Mouse (Mus musculus) telencephalon, adult 2 months (tissue): ENCODE results near the gene Tmem131.

Experiments used
- DNase-seq: peaks from one replicate; pipeline ENCODE4 v3.0.0-alpha.2; 2011; ENCODE audit warnings: low read depth, low spot score

The Tmem131 gene

DNA sequence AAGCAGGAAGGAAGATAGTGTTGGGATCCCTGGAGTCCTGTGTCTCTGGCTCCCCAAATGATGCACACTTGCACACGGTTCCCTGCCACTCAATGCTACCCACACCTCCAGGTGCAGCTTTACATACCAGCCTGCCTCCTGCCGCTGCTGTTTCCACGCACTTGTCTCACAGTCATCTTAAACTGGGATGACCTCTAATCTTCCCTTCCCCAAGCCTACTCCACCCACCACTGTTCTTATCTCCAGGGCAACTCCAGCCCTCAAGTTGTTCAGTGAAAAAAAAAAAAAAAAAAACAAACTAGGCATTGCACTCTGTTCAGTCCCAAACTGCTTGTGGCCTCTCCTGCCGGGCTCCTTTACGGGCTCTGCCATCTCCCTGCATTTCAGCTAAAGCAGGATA lies at the start of gene Tmem131:
Tmem131 (minus strand) TSS at position 14 of the 400 bp plus-strand sequence.
- DNase-seq, result no peak

GRCm38 (mm10) chr1:36988561-36988960 lies 45.1 kb upstream of the Tmem131 start:
- DNase-seq, result no peak

- no peak for DNase-seq
Observed at GRCm38 (mm10) chr1:36988161-36988560, 44.7 kb upstream of the Tmem131 start.

- no peak for DNase-seq
Observed at GRCm38 (mm10) chr1:36987172-36988148, 44.0 kb upstream of the Tmem131 start.

DNA sequence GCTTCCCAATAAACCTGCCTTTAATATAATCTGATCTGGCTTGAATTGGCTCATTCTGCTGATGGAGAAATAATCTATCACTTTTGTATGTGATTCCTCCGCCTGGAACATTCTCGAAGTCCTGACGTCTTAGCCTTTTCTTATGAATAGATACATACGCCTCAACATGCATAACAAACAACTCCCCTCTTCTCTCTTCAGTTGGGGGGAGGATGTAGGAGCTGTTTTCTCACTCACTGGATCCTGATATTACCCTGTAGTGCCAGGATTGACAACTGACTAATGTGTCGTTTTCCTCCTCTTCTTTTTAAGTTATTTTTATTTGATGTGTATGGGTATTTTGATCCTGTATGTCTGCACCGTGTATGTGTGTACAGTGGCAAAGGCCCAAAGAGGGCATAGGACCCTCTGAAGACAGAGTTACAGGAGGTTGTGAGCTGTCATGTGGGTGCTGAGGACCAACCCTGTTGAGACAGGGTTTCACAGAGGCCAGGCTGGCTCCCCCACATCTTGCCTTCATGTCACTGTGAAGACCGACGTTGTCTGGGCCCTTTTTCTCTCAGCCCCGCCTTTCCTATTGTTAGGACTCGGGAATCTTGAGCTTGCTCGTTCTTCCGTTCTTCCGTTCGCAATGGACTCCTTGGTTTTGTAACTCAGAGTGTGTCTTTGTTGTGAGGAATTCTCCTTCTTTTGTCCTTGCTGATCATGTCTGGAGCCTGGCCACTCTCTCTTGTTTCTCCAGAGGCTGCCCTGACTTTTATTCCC lies 43.1 kb upstream of the Tmem131 start:
- DNase-seq, result no peak

GRCm38 (mm10) chr1:36985896-36986295 lies 42.4 kb upstream of the Tmem131 start:
- no peak for DNase-seq

DNA sequence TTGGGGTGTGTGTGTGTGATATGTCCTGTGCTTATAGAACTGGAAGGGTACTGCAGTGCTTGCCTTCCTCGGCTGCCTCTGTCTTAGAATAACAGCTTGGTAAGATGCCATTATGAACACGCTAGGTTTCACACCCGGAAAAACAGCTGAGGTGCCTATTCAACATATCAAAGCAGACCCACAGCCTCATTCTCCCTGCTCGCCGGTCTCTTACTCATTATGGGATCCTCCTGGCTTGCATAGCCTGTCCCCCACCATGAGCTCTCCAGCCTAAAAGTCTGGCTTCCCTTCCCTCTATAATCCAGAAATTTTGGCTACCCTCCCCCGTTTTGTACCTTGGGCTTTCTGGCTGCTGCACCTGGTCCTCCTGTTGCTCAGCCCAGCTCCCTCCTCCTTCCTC lies 40.9 kb upstream of the Tmem131 start:
- DNase-seq, result no peak

GRCm38 (mm10) chr1:36983754-36984153 lies 40.3 kb upstream of the Tmem131 start:
- DNase-seq, result no peak

DNA sequence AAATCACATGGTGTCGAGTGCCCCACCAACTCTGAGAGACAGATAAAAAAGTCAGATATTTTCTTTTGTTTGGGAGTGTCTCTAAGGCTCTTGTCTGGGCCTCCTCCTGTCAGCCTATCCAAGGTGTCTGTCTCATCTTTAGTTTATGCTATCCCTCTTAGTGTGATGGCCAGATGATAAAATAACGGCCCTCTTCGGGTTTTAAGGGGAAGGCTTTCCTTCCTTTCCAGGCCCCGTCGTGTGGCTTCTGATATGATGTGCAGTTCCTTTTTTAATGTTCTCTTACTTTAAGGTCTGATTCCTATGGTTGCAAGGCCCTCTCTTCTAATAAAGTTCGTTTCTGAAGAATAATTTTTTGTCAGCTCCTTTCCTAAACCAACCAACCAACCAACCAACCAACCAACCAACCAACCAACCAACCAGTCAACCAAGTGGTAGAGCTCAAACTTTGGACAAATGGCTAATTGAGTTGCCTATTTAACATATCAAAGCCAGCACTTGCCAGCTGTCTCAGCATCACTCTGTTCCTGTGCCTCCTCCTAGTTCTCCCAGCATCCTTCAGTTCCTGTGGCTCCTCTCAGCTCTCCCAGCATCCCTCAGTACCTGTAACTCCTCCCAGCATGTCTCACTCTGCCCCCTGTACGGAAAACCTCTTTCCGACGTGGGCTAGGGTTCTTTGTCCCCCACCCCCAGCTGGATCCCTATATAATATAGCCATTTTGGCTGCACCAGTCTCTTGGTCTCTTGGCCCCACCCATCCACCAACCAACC lies 38.9 kb upstream of the Tmem131 start:
- no peak for DNase-seq

DNA sequence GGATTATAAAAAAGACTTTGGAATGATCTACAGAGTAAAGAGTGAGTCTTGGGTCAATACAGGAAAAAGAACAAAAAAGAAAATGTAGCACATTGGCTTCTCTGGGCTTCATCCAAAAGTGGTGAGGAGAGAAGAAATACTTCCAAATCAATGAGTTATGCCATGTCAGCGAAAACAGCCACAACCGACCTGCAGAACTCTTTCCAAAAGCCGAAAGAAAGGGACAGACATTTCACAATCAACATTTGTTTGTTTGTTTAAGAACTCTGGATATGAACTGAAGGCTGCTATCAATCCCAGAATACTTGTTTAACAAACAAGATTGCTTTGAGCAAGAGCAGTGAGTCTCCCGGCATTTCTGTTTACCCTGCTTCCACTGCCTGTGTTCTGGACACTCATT lies 33.3 kb upstream of the Tmem131 start:
- DNase-seq, result no peak

DNA sequence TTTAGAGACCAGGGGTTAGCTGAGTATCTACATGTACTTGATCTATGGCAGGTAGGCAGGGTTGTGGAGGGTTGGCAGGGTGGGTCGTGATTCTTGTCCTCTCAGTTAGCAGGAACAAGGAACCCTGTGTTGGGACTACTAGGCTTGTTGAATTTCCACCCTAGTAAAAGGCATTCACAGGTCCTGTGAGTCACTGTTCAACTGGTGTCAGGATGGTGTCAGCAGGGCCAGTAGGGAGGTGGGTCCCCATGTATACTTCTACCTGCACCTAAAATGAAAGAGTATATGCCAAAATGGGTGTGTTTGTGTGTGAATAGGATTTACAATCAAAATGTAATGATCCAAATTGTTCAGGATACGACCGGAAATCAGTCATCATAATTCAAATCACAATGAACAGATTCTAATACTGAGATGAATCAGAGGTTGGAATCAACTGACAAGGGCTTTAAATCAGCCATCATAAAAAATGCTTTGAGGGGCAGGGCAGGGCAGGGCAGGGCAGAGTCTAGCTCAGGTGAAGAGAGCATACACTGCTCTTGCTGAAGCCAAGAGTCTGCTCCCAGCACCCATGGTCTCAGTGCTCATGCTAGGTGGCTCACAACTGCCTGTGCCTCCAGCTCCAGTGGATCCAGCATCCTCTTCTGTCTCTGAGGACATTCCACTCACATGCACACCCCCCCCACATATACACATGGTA lies 27.6 kb upstream of the Tmem131 start:
- no peak for DNase-seq

DNA sequence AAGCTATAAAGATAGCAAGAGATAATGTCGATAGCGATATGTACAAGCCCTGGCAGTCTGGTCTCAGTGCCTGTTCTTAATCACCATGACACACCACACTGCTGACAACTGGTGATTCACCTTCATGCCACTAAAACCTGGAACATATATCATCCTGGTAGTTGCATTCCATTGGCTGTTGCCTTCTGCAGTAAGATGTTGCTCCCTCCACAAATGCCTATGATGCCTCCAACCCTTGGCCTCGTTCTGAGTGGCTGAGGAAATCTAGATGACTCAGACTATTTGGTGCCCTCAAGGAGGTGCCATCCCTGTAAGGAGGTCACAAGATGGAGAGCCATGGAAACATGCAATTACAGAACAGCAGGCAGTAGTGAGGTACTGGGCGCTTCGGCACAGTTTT lies 22.4 kb upstream of the Tmem131 start:
- no peak for DNase-seq

DNA sequence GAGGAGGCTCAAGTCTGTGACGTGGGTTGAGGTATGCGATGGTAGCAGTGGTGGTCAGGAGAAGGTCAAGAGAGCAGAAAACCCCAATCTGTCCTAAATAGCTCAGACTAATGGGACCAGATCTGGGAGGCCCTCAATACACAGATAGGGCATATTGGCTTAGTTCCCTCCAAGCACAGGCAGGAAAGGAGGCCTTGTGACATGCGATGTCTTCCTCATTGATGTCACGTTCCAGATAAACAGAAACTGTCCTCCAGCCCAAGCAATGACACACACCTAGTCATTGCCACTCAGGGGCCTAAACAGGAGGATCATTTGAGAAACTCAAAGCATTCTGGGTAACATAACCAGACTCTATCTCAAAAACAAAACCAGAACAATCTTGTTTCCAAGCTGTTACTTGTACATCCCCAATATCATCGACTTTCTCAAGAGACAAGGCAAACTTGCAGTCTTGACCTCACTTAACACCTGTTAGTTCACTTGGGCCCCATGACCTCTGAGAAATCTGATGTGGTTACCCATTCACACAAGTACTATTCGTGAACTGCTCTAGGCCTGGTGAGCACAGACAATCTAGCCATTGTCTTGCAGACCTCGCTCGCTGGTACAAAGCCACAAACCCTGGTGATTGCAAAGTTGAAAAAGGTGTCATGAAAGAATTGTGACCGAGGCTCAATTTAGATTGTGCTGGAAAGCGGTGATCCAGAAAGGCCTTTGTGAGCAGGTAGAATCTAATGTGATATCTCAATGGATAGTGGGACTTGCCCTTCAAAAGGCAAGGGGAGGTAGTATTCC lies 19.1 kb upstream of the Tmem131 start:
- no peak for DNase-seq

DNA sequence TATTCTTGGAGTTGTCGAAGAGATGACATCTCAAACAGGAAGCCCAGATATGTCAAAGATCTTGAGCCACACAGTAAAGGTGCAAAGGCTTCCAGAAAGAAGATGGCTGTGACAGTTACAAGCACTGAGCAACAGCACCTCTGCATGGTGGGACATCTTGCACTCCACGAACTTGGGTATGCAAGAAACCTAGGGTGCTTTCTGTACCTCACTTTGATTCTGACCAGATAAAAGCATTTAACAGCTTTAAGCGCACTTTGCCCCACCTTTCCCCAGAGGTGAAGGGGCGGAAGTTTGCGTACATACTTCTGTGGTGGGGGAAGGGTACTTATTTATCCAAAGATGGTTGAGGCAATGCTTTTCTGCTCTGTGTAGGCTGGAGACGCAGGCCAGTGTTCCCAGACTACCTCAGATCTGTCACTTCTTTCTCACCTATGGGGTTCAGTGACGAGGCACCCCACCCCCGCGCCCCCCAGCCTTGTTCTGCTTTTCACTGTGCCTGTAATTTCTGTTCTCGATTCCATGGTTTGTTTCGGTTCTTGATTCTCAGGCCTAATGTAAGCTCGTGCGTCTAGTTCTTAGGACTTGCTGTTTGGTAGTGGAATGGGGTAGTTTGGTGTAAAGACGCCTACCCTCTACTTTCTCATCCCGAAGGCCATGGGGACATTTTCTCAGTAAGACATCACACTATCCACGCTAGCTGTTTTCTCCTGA lies 17.2 kb upstream of the Tmem131 start:
- no peak for DNase-seq

DNA sequence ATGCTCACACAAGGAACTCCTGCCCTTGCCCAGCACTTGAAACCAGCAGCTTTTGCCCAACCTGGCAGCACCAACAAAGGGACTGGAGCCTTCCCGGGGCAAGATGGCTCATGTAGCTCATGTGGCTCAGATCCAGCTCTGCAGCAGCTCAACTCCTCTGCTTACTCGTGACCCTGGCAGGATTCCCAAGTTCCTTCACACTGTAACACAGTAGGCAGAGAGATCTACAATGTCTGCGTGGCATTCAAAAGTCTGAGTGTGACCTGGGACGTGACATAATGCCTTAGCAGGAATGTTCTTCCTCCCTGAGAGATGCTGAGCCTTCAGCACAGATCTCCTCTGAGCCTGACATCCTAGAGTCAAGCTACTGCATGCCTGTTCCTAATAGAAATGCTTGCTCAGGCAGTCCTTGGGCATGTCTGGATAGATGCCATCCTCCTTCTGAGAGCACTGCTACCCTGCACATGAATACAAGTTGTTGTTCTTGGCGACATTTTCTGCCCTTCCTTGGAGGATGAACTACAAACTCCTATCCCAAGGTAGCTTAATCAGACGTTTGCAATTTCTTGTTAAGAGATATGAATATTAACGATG lies 6.2 kb upstream of the Tmem131 start:
- no peak for DNase-seq

- no peak for DNase-seq
Observed at GRCm38 (mm10) chr1:36947448-36947847, 4.0 kb upstream of the Tmem131 start.

DNA sequence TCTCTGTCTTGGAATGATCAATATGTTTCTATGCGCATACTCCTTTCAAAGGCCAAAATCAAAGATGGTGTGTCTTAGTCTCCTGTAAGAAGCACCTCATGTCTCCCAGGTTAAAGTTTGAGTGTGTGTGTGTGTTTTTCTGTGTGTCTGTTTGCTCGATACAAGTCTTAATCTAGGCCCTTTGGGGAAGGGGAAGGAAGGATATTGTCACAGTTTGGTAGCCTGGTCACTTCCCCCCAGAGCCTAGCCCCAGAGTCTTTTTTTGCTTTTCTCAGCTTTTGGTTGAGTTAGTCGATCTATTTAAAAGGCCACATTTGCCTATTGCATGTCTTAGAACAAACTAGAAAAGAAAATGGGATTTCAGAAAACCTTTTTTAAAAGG lies 3.1 kb downstream of the Tmem131 start:
- no peak for DNase-seq

- DNase-seq, result peak; percentile 86
Observed at GRCm38 (mm10) chr1:36939506-36940380, 3.7 kb downstream of the Tmem131 start.
